In the genomic region with DNA sequence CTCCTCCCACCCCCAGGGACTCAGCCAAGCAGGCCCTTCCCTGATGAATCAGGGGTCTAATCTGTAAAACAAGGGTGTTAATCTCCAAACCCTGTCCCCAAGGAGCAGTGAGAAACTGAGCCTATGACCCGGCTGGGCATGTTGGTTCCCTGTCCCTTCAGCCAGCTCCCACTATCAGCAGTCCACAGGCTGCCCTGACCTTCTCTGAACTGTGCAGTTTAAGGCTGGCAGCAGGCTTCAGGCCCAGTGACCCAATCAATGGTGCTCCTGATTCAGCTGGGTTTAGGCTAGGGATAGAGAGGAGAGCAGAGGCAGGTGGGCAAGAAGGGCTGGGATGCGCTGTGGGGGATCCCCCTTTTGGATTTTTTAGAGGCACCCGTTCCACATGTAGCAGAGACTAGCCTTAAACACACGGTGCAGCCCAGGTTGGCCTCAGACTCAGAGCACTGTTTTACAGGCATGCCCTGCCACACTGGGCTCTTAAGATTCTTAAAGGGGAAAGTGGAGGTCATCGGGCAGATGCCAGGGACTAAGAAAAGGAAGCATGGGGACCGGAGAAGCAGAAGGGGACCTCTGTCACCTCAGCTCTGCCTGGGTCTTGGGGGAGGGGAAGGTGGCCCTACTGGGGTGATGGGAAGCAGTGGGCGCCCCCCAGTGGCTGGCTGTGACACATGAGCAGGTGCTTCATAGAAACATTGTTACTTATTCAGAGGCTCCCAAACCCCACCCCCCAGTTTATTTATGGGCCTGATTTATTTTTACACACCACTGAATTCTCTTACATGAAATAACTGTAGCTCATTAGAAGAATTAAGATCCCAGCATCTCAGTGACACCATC, we compare ENCODE assay signal across 8 mouse cellular contexts. TPM values are rescaled to one million over a fixed set of nuclear protein-coding genes. Genes with fewer than 3 reads are reported as not detected.
DNase-seq lines count a peak whose midpoint lies in the region; ATAC-seq and TF ChIP-seq lines count a peak whose summit lies in the region.
"Had no signal": no experiment of that assay in that cellular context is flagged by ENCODE, and none has a peak within 500 bp of the region (broad histone marks: within the 10 kb centered on the region; RNA-seq: fewer than 3 reads in every experiment).

No protein-coding gene starts in this region.

- no peak overlapping the region for H3K9ac ChIP-seq in CH12.LX (ENCODE audit: insufficient read depth, low read depth)
- H3K9ac ChIP-seq: heart, embryonic 15.5 days had no signal

- peak; percentile 38 to 97 for TF ChIP-seq CTCF in CH12.LX (conservative IDR thresholded peaks at IDR 0.05 in 1 of 2, IDR thresholded peaks at IDR 0.05 in 1 of 2; ENCODE audit: low read depth in 2 of 2, low read length in 2 of 2)
- peak; percentile 83 for TF ChIP-seq CTCF in cerebellum, adult 2 months (IDR thresholded peaks at IDR 0.05; ENCODE audit: borderline replicate concordance, insufficient read depth, low read depth, low read length)

- peak; percentile 60; the same call in 1 of the 2 replicates for ATAC-seq in megakaryocyte, adult 5-6 weeks (ENCODE audit: poor library complexity, severe bottlenecking)

- no peak overlapping the region for H3K27ac ChIP-seq in CH12.LX (ENCODE audit: insufficient read depth, low read depth)
- peak overlapping the region; percentile 11; the same call in 1 of the 2 replicates for H3K27ac ChIP-seq in cerebellum, adult 2 months (ENCODE audit: insufficient read depth, low read length)
- H3K27ac ChIP-seq: heart, embryonic 15.5 days had no signal

- no peaks in the 10 kb centered on the region for H3K36me3 ChIP-seq in CH12.LX (replicated peaks in 1 of 2; ENCODE audit: control insufficient read depth in 1 of 2, insufficient read depth in 1 of 2, low read length in 1 of 2)
- H3K36me3 ChIP-seq: heart, embryonic 15.5 days had no signal

- H3K4me2 ChIP-seq in CH12.LX (ENCODE audit: insufficient read depth, low read depth, poor library complexity, severe bottlenecking) = no peak overlapping the region
- H3K4me2 ChIP-seq: heart, embryonic 15.5 days had no signal

- peaks cover 75% of the 10 kb centered on the region for H3K27me3 ChIP-seq in CH12.LX (replicated peaks)
- no peaks in the 10 kb centered on the region for H3K27me3 ChIP-seq in cerebellum, adult 2 months (ENCODE audit: control insufficient read depth, insufficient read depth, low read length)

- peak; percentile 86 for TF ChIP-seq RAD21 in CH12.LX (IDR thresholded peaks at IDR 0.05; ENCODE audit: low read depth, low read length)

- no peak for TF ChIP-seq POLR2A in CH12.LX (IDR thresholded peaks at IDR 0.05; ENCODE audit: low read depth, low read length)
- no peak for TF ChIP-seq POLR2A in cerebellum, adult 2 months (IDR thresholded peaks at IDR 0.05; ENCODE audit: borderline replicate concordance, insufficient read depth, low read length)

- H3K79me2 ChIP-seq in CH12.LX (replicated peaks; ENCODE audit: control insufficient read depth, extremely low read depth, insufficient read depth, poor library complexity, severe bottlenecking) = no peaks in the 10 kb centered on the region

- WGBS in cerebellum, adult 2 months = 19% methylated on average over 7 of the region's 7 CpGs

- H3K9me3 ChIP-seq in CH12.LX (replicated peaks; ENCODE audit: low read length) = no peaks in the 10 kb centered on the region
- H3K9me3 ChIP-seq: heart, embryonic 15.5 days had no signal

- dilution Hi-C loops in CH12.LX (cut with MboI; ENCODE audit: extremely low pct_ligation_motif_present, extremely low pct_unique_long_range_greater_than_20kb, low sequenced_read_pairs) = no loop called here

- H3K4me3 ChIP-seq in CH12.LX (replicated peaks in 1 of 3; ENCODE audit: low read depth in 2 of 3, low read length in 2 of 3, poor library complexity in 1 of 3) = no peak overlapping the region
- no peak overlapping the region for H3K4me3 ChIP-seq in cerebellum, adult 2 months (replicated peaks; ENCODE audit: insufficient read depth, low read depth, low read length)
- H3K4me3 ChIP-seq: heart, embryonic 15.5 days had no signal

- H3K4me1 ChIP-seq in CH12.LX (ENCODE audit: control insufficient read depth in 1 of 2, insufficient read depth in 2 of 2) = peaks cover 8 to 16% of the 10 kb centered on the region in 2 experiments
- peaks cover 60% of the 10 kb centered on the region for H3K4me1 ChIP-seq in cerebellum, adult 2 months (ENCODE audit: control insufficient read depth, insufficient read depth, low read length)

- TF ChIP-seq EP300 in CH12.LX (IDR thresholded peaks at IDR 0.05; ENCODE audit: low read length) = no peak

- peak; percentile 84 for DNase-seq in A20 (ENCODE audit: low read depth, low spot score)
- DNase-seq in CH12.LX (ENCODE audit: extremely low read depth) = peak; percentile 88
- DNase-seq in cerebellum, adult 2 months = peak; percentile 83 to 85
- peak; percentile 73 for DNase-seq in gastrocnemius, adult 18-20 months (ENCODE audit: low spot score)
- DNase-seq in kidney, postnatal 36 days = peak; percentile 81 to 91
- peak; percentile 68 for DNase-seq in spleen, postnatal 36 days (ENCODE audit: low spot score in 2 of 2)

- in situ Hi-C loops in CH12.LX (cut with MboI; ENCODE audit: low pct_ligation_motif_present, low pct_unique_long_range_greater_than_20kb, low sequenced_read_pairs) = loop anchor here (5.0 kb wide), 1 partner anchor 69 kb away; no protein-coding TSS in a partner anchor

TF ChIP-seq in CH12.LX, 34 proteins besides CTCF, POLR2A, EP300 and RAD21 (continues in another document):
- TF ChIP-seq ZMIZ1 (IDR thresholded peaks at IDR 0.05; ENCODE audit: low read depth, low read length) = no peak
- TF ChIP-seq MXI1 (IDR thresholded peaks at IDR 0.05; ENCODE audit: low read depth, low read length) = no peak
- TF ChIP-seq ETS1 (conservative IDR thresholded peaks at IDR 0.05; ENCODE audit: low read depth, low read length) = no peak; the same call in 1 of the 2 replicates
- TF ChIP-seq ZKSCAN1 (IDR thresholded peaks at IDR 0.05; ENCODE audit: borderline replicate concordance, low read depth, low read length) = no peak
- no peak for TF ChIP-seq MEF2A (IDR thresholded peaks at IDR 0.05; ENCODE audit: borderline replicate concordance, low read depth, low read length)
- no peak for TF ChIP-seq GABPA (IDR thresholded peaks at IDR 0.05; ENCODE audit: insufficient replicate concordance, low read depth, low read length)
- TF ChIP-seq E2F4 (IDR thresholded peaks at IDR 0.05; ENCODE audit: insufficient replicate concordance, low read depth, low read length) = no peak
- peak; percentile 50; the same call in 1 of the 2 replicates for TF ChIP-seq NELFE (IDR thresholded peaks at IDR 0.05; ENCODE audit: low read depth, low read length)
- TF ChIP-seq ZC3H11A (IDR thresholded peaks at IDR 0.05; ENCODE audit: low read depth, low read length) = peak; percentile 66
- TF ChIP-seq MYC (IDR thresholded peaks at IDR 0.05; ENCODE audit: low read depth, low read length) = peak; percentile 71; the same call in 1 of the 2 replicates
- TF ChIP-seq MAZ (IDR thresholded peaks at IDR 0.05; ENCODE audit: low read depth, low read length) = peak; percentile 60; the same call in 1 of the 2 replicates
- 0 out of 2 replicates have a peak, but pooled peaks have one; percentile 21 for TF ChIP-seq JUND (conservative IDR thresholded peaks at IDR 0.05; ENCODE audit: low read depth, low read length)
- no peak for TF ChIP-seq CHD1 (IDR thresholded peaks at IDR 0.05; ENCODE audit: low read depth, low read length)
- peak; percentile 57; the same call in 1 of the 2 replicates for TF ChIP-seq NRF1 (IDR thresholded peaks at IDR 0.05; ENCODE audit: low read depth, low read length)
- TF ChIP-seq USF2 (conservative IDR thresholded peaks at IDR 0.05; ENCODE audit: low read depth, low read length) = no peak
- no peak for TF ChIP-seq USF1 (IDR thresholded peaks at IDR 0.05; ENCODE audit: low read depth, low read length)
- TF ChIP-seq HCFC1 (IDR thresholded peaks at IDR 0.05; ENCODE audit: low read depth, low read length) = peak; percentile 38; the same call in 1 of the 2 replicates
- no peak for TF ChIP-seq KAT2A (IDR thresholded peaks at IDR 0.05; ENCODE audit: insufficient replicate concordance, low read length)
- no peak for TF ChIP-seq POLR2AphosphoS2 (IDR thresholded peaks at IDR 0.05; ENCODE audit: low read depth, low read length)
- TF ChIP-seq MAFK (IDR thresholded peaks at IDR 0.05; ENCODE audit: insufficient replicate concordance, low read length) = no peak
- TF ChIP-seq MAX (IDR thresholded peaks at IDR 0.05; ENCODE audit: low read length) = peak; percentile 36
- no peak for TF ChIP-seq ZNF384 (IDR thresholded peaks at IDR 0.05; ENCODE audit: low read depth, low read length)
- no peak for TF ChIP-seq UBTF (IDR thresholded peaks at IDR 0.05; ENCODE audit: low read depth, low read length)
- no peak for TF ChIP-seq RCOR1 (conservative IDR thresholded peaks at IDR 0.05; ENCODE audit: low read depth, low read length)
- no peak for TF ChIP-seq SIN3A (IDR thresholded peaks at IDR 0.05; ENCODE audit: low read length)
- peak; percentile 80 for TF ChIP-seq IRF4 (IDR thresholded peaks at IDR 0.05; ENCODE audit: low read depth, low read length)
- peak; percentile 54 for TF ChIP-seq BHLHE40 (IDR thresholded peaks at IDR 0.05; ENCODE audit: low read depth, low read length)
- peak; percentile 48; the same call in 1 of the 2 replicates for TF ChIP-seq TCF12 (IDR thresholded peaks at IDR 0.05; ENCODE audit: low read depth, low read length)
- peak; percentile 60 for TF ChIP-seq ELF1 (IDR thresholded peaks at IDR 0.05; ENCODE audit: low read depth, low read length)
- peak; percentile 96 for TF ChIP-seq CHD2 (IDR thresholded peaks at IDR 0.05; ENCODE audit: low read length)
- peak; percentile 94 for TF ChIP-seq SMC3 (IDR thresholded peaks at IDR 0.05; ENCODE audit: low read depth, low read length)
- no peak for TF ChIP-seq JUN (IDR thresholded peaks at IDR 0.05; ENCODE audit: insufficient read depth, low read depth, low read length)

RNA-seq across cellular contexts. Expression of a gene that starts 19.2 kb away (rescaled TPM):
- total RNA-seq in CH12.LX (2012; rRNA removed) (0.08 TPM in 2 replicates), CH12.LX (2014; rRNA removed) (not detected in 2 replicates)
- 0.09 and 0.12 TPM in 2 replicates for polyA plus RNA-seq in CH12.LX (2012; ENCODE audit: insufficient read length, low read depth)
- polyA plus RNA-seq in cerebellum, adult 2 months (2012; rRNA removed) = 127 and 142 TPM in 2 replicates
- total RNA-seq in gastrocnemius, adult 18-20 months (2021) = 1 to 10 TPM; 1.3 to 1.9 TPM
- not detected in 2 replicates for total RNA-seq in megakaryocyte, adult 5-6 weeks (2015)
- total RNA-seq in megakaryocyte, adult 5-6 weeks (2017) = not detected in 2 replicates

RNA-seq across cellular contexts. Expression of a gene that starts 56.6 kb away (rescaled TPM):
- 0.17 TPM in 1 of 2 replicates, not detected in the other for total RNA-seq in CH12.LX (2012; rRNA removed)
- not detected in 2 replicates for total RNA-seq in CH12.LX (2014; rRNA removed)
- 0.30 and 0.50 TPM in 2 replicates for polyA plus RNA-seq in CH12.LX (2012; ENCODE audit: insufficient read length, low read depth)
- not detected in 2 replicates for polyA plus RNA-seq in cerebellum, adult 2 months (2012; rRNA removed)
- not detected for total RNA-seq in gastrocnemius, adult 18-20 months (2021)
- total RNA-seq in megakaryocyte, adult 5-6 weeks (2015) = not detected in 2 replicates
- total RNA-seq in megakaryocyte, adult 5-6 weeks (2017) = not detected in 2 replicates
